Mouse (Mus musculus): ENCODE measurements at regions not wholly inside any gene's neighbourhood (a gene's known extent, or its start where the extent isn't known, plus 50 kb on each side); places are given as distances from the start of the nearest gene placed in this dataset.

DNA sequence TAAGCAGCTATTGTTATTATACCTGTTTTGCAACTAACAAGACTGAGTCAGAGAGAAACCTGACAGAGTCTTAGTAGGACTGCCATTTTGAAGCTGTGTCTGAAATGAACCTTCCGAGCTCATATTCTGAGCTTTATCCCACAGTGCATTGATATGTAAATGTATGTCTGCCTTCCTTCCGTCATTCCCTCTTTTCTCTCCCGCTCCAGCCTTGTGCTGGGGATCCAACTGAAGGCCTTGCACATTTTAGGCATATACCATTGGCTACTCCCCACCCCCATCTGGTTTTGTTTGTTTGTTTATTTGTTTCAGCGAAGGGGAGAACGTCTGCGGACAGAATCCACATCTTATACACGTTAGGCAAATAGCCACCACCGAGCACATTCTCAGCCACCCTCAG is 57.2 kb upstream of the Map4k3 start:
- WGBS: 81% methylated on average over 8 of the region's 8 CpGs
- no peak for DNase-seq (ENCODE audit: low spot score)
- H3K4me2 ChIP-seq (ENCODE audit: low read length): no peak overlapping the region
- no peak overlapping the region for H3K9ac ChIP-seq (ENCODE audit: low read length)
- no peaks in the 10 kb centered on the region for H3K36me3 ChIP-seq (ENCODE audit: control insufficient read depth, insufficient read depth, low read length)
- peaks cover 3% of the 10 kb centered on the region; the same call in 1 of the 2 replicates for H3K9me3 ChIP-seq (ENCODE audit: control insufficient read depth, low read length)
- peaks cover 7% of the 10 kb centered on the region for H3K4me1 ChIP-seq (replicated peaks; ENCODE audit: control insufficient read depth, insufficient read depth, low read length)
- H3K27ac ChIP-seq (ENCODE audit: low read depth): no peak overlapping the region
- no peak overlapping the region for H3K4me3 ChIP-seq (ENCODE audit: low read depth, low read length)
- ATAC-seq (replicated peaks; ENCODE audit: low FRiP score, low TSS enrichment, low read depth): no peak
- H3K27me3 ChIP-seq (replicated peaks; ENCODE audit: control insufficient read depth, insufficient read depth, low read length): no peaks in the 10 kb centered on the region

GRCm38 (mm10) chr17:80785049-80785448 is 56.8 kb upstream of the Map4k3 start:
- H3K4me1 ChIP-seq (replicated peaks; ENCODE audit: control insufficient read depth, insufficient read depth, low read length): peaks cover 7% of the 10 kb centered on the region
- H3K27me3 ChIP-seq (replicated peaks; ENCODE audit: control insufficient read depth, insufficient read depth, low read length): no peaks in the 10 kb centered on the region
- H3K9me3 ChIP-seq (ENCODE audit: control insufficient read depth, low read length): peaks cover 3% of the 10 kb centered on the region; the same call in 1 of the 2 replicates
- no peak overlapping the region for H3K4me2 ChIP-seq (ENCODE audit: low read length)
- no peak for ATAC-seq (replicated peaks; ENCODE audit: low FRiP score, low TSS enrichment, low read depth)
- H3K36me3 ChIP-seq (ENCODE audit: control insufficient read depth, insufficient read depth, low read length): no peaks in the 10 kb centered on the region
- no peak for DNase-seq (ENCODE audit: low spot score)
- WGBS: 36% methylated on average over 4 of the region's 4 CpGs
- no peak overlapping the region for H3K27ac ChIP-seq (ENCODE audit: low read depth)
- no peak overlapping the region for H3K4me3 ChIP-seq (ENCODE audit: low read depth, low read length)
- no peak overlapping the region for H3K9ac ChIP-seq (ENCODE audit: low read length)

- H3K27me3 ChIP-seq (replicated peaks; ENCODE audit: control insufficient read depth, insufficient read depth, low read length): no peaks in the 10 kb centered on the region
- ATAC-seq (replicated peaks; ENCODE audit: low FRiP score, low TSS enrichment, low read depth) (peak; percentile 51), DNase-seq (ENCODE audit: low spot score) (peak; percentile 48)
- H3K9me3 ChIP-seq (ENCODE audit: control insufficient read depth, low read length): peaks cover 7% of the 10 kb centered on the region; the same call in 1 of the 2 replicates
- H3K4me2 ChIP-seq (ENCODE audit: low read length): no peak overlapping the region
- H3K36me3 ChIP-seq (ENCODE audit: control insufficient read depth, insufficient read depth, low read length): no peaks in the 10 kb centered on the region
- H3K27ac ChIP-seq (ENCODE audit: low read depth): no peak overlapping the region
- H3K4me3 ChIP-seq (ENCODE audit: low read depth, low read length): no peak overlapping the region
- WGBS: 38% methylated on average over 1 of the region's 1 CpGs
- no peak overlapping the region for H3K9ac ChIP-seq (ENCODE audit: low read length)
- peaks cover 10% of the 10 kb centered on the region for H3K4me1 ChIP-seq (replicated peaks; ENCODE audit: control insufficient read depth, insufficient read depth, low read length)
Measured at GRCm38 (mm10) chr17:80782233-80782632, 53.9 kb upstream of the Map4k3 start.

DNA sequence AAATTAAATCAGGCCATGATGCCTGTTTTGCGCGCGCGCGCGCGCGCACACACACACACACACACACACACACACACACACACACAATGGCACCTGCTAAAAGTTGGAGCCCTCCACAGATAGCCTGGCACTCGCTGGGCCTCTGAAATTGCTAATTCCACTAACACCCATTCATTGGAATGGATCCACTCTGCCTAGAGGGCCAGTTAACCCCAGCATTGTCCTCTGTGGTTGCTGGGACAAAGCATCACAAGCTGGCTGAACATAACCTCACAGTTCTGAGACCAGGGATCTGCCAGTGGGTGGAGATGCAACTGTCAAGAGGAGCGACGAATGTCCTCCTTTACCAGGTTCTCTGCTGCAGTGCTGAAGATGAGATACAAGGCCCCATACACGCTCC is 53.3 kb upstream of the Map4k3 start:
- 90% methylated on average over 12 of the region's 12 CpGs for WGBS
- Histone ChIP-seq H3K27ac (ENCODE audit: low read depth) (no peak overlapping the region), H3K9me3 (ENCODE audit: control insufficient read depth, low read length) (peaks cover 7% of the 10 kb centered on the region; the same call in 1 of the 2 replicates), H3K4me1 (replicated peaks; ENCODE audit: control insufficient read depth, insufficient read depth, low read length) (peaks cover 10% of the 10 kb centered on the region), H3K36me3 (ENCODE audit: control insufficient read depth, insufficient read depth, low read length) (no peaks in the 10 kb centered on the region), H3K27me3 (replicated peaks; ENCODE audit: control insufficient read depth, insufficient read depth, low read length) (no peaks in the 10 kb centered on the region), H3K9ac (ENCODE audit: low read length) (no peak overlapping the region), H3K4me3 (ENCODE audit: low read depth, low read length) (no peak overlapping the region), H3K4me2 (ENCODE audit: low read length) (no peak overlapping the region)
- ATAC-seq (replicated peaks; ENCODE audit: low FRiP score, low TSS enrichment, low read depth) (no peak), DNase-seq (ENCODE audit: low spot score) (no peak)

DNA sequence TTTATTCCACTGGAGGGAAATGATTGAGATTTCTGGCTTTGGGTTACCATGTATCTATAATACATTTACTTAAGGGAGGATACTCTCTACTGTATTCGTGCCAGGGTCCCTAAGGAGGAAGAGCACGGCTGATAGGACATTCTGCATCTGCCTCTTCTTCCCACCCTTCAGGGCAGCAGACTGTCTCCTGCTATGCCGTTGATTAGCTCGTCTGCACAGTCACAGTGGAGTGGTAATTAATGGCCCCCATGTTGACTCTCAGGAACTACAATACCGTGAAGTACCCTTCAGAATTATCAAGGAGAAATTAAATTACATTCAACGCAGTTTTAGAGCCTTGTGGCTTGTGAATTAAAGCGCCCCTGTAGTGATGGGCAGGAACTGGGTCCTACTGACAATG is 52.0 kb upstream of the Map4k3 start:
- H3K27me3 ChIP-seq (replicated peaks; ENCODE audit: control insufficient read depth, insufficient read depth, low read length): no peaks in the 10 kb centered on the region
- no peak overlapping the region for H3K27ac ChIP-seq (ENCODE audit: low read depth)
- 61% methylated on average over 7 of the region's 7 CpGs for WGBS
- no peak overlapping the region for H3K4me2 ChIP-seq (ENCODE audit: low read length)
- peaks cover 10% of the 10 kb centered on the region; the same call in 1 of the 2 replicates for H3K4me1 ChIP-seq (replicated peaks; ENCODE audit: control insufficient read depth, insufficient read depth, low read length)
- no peak for DNase-seq (ENCODE audit: low spot score)
- H3K36me3 ChIP-seq (ENCODE audit: control insufficient read depth, insufficient read depth, low read length): no peaks in the 10 kb centered on the region
- no peak overlapping the region for H3K4me3 ChIP-seq (ENCODE audit: low read depth, low read length)
- no peak overlapping the region for H3K9ac ChIP-seq (ENCODE audit: low read length)
- peaks cover 7% of the 10 kb centered on the region; the same call in 1 of the 2 replicates for H3K9me3 ChIP-seq (ENCODE audit: control insufficient read depth, low read length)
- no peak for ATAC-seq (replicated peaks; ENCODE audit: low FRiP score, low TSS enrichment, low read depth)

DNA sequence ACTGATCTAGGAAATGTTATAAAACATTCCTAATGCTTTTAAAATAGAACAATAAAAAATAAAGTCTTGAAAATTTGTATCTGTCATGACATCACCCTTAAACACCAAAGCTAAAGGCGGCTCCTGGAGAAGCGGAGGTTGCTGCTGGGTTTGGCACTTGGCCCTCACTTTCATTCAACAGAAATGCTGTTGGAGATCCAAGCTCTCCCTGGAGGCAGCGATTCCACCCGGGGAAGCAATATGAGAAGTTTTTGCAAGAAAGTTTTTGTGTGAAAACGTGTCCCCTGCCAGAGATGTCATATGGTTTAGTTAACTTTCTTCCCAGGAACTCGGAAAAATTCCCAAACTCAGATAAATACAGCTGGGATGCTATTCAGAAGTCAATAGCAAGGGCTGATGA is 51.5 kb upstream of the Map4k3 start:
- WGBS: 56% methylated on average over 6 of the region's 6 CpGs
- no peak for DNase-seq (ENCODE audit: low spot score)

More for the DNA sequence above, 51.5 kb upstream of the Map4k3 start:
- Histone ChIP-seq H3K4me2 (ENCODE audit: low read length) (no peak overlapping the region), H3K9ac (ENCODE audit: low read length) (no peak overlapping the region), H3K36me3 (ENCODE audit: control insufficient read depth, insufficient read depth, low read length) (no peaks in the 10 kb centered on the region), H3K9me3 (ENCODE audit: control insufficient read depth, low read length) (peaks cover 7% of the 10 kb centered on the region; the same call in 1 of the 2 replicates), H3K27me3 (replicated peaks; ENCODE audit: control insufficient read depth, insufficient read depth, low read length) (no peaks in the 10 kb centered on the region), H3K4me1 (replicated peaks; ENCODE audit: control insufficient read depth, insufficient read depth, low read length) (peaks cover 6% of the 10 kb centered on the region; the same call in 1 of the 2 replicates), H3K27ac (ENCODE audit: low read depth) (peak overlapping the region; percentile 57; the same call in 1 of the 2 replicates), H3K4me3 (ENCODE audit: low read depth, low read length) (no peak overlapping the region)
- ATAC-seq (replicated peaks; ENCODE audit: low FRiP score, low TSS enrichment, low read depth): no peak
